Mouse (Mus musculus) spleen, embryonic (tissue): Measurements from ENCODE around the gene Gm13101.
"Not testable (repeated sequence)": the region's sequence is repeated elsewhere in the genome, so short reads cannot be mapped to it uniquely, and the experiment has no call there.

ENCODE experiments used
- CTCF ChIA-PET: fragments of 350-600 bp; sonication (Branson Sonifier 250); formaldehyde crosslinking; loops from one replicate; lab custom pipeline; 2022; lab: Charles Lee

Gm13101 gene

GRCm38 (mm10) chr4:143966850-143967249 lies at the start of gene Gm13101:
TSS of gene Gm13101 (minus strand) at chr4:143966950.
- CTCF ChIA-PET = not testable (repeated sequence)

DNA sequence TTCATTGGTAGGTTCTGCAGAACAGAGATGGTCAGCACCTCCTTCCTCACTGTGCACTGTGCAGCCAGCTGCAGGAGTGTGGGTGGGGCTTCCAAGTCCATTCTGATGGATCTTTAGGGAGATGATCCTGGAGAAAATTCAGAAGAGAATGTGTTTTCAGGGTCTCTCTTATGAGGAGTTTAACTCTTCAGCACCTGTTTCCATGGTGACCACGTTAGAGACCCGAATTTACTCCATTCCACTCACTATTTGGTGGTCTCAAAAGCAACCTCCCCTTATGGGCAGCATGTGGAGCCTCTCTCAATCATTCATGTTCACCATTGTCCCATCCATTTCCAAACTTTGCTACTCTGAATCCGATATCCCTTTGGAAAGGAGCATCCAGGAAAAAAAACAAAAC lies 27.5 kb upstream of the Gm13101 start, which contains the start of gene Pramef17:
Pramef17 (minus strand) TSS at position 101 of the 400 bp plus-strand sequence.
- CTCF ChIA-PET = not testable (repeated sequence)

- CTCF ChIA-PET = not testable (repeated sequence)
Measured at GRCm38 (mm10) chr4:143988126-143988525, 21.4 kb upstream of the Gm13101 start.

DNA sequence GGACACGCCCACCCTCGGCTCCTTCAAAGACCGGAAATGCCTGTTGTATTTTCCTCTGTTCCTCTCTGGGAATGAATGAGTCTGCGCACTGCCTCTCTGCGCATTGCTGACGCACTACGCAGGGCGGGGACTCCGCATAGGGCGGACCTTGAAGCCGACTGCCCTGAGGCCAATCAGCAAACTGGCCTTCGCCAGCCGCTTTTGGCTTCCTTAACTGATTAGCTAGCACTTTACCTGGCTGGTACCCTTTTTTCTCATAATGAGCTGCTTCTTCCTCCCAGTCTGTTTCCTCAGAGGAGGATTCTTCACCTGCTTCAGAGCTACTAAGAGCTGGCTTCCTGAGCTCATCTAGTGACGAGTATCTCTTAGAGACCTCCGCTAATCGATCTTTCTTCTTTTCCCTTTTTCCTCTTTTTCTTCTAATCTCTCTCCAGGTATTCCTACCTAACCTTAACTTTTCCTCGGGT lies 20.8 kb upstream of the Gm13101 start:
- CTCF ChIA-PET = not testable (repeated sequence)

- CTCF ChIA-PET = not testable (repeated sequence)
Measured at GRCm38 (mm10) chr4:143985733-143986132, 19.0 kb upstream of the Gm13101 start.

DNA sequence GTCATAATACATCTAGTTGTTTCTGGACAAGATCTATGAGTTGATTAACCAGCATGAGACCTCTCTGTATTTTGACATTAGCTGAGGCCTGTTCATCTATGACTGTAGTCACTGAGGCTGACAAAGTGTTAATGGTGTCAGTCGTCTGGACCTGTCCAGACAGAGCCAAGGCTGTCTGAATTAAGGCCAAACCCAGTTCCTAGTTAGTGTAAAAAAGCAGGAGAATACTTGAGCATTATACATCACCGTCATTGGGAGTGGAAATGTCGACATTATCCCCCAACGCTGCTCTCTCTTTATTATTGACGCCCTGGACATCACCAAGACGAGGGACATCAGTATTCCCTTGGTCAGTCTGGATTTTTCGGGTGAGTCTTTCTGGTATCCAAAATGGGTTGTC lies 18.4 kb upstream of the Gm13101 start:
- CTCF ChIA-PET = not testable (repeated sequence)

DNA sequence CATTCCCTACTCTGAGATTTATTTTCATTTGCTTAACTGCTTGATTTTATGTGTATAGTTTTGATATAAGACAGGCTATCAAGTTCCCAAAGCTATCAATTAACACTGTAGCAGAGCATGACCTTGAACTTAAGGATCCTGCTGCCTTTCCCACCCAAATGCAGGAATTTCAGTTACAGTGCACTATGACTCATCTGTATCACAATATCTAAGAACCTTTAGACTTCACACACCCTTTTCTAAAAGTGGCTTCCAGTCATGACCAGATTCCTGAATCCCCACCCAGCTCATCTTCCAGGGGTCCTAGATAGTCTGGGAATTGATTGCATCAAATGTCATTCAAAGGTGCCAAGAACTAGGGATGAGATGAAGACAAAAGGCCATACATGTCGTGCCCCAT lies 16.7 kb upstream of the Gm13101 start:
- CTCF ChIA-PET = not testable (repeated sequence)

GRCm38 (mm10) chr4:143950916-143951315 lies 15.8 kb downstream of the Gm13101 start, which contains the start of gene Pramef25:
TSS of gene Pramef25 (minus strand) at chr4:143951016.
- CTCF ChIA-PET = not testable (repeated sequence)
